Mouse (Mus musculus) erythroid progenitor cell, adult 5-6 weeks (primary cell): ENCODE measurements around the gene Grcc10. TPM values are rescaled to one million over a fixed set of nuclear protein-coding genes. Genes with fewer than 3 reads are reported as not detected.

Experiments
- ATAC-seq: replicated peaks from 2 replicates; pipeline ENCODE4 v1.8.0; 2016; ENCODE audit warnings: moderate number of reproducible peaks, mild to moderate bottlenecking, moderate TSS enrichment, inconsistent platforms; ENCODE audit not compliant: poor library complexity, low FRiP score, severe bottlenecking
- total RNA-seq, 2 experiments: library from RNA; stranded (forward) in 1 of 2; stranded (reverse) in 1 of 2; fragments of 150-400 nt in 1 of 2; fragments of 186-747, 209-891 nt in 1 of 2; gene quantifications; 2 replicates each; pipeline versions ENCODE4 v1.2.3 to v1.2.4; 2015 to 2017; ENCODE audit warnings: low replicate concordance in 2 of 2

Grcc10 gene
- total RNA-seq (2015; ENCODE audit: low replicate concordance) (26.0 and 63.4 TPM in 2 replicates), total RNA-seq (2017; ENCODE audit: low replicate concordance) (21.9 and 23.3 TPM in 2 replicates)

DNA sequence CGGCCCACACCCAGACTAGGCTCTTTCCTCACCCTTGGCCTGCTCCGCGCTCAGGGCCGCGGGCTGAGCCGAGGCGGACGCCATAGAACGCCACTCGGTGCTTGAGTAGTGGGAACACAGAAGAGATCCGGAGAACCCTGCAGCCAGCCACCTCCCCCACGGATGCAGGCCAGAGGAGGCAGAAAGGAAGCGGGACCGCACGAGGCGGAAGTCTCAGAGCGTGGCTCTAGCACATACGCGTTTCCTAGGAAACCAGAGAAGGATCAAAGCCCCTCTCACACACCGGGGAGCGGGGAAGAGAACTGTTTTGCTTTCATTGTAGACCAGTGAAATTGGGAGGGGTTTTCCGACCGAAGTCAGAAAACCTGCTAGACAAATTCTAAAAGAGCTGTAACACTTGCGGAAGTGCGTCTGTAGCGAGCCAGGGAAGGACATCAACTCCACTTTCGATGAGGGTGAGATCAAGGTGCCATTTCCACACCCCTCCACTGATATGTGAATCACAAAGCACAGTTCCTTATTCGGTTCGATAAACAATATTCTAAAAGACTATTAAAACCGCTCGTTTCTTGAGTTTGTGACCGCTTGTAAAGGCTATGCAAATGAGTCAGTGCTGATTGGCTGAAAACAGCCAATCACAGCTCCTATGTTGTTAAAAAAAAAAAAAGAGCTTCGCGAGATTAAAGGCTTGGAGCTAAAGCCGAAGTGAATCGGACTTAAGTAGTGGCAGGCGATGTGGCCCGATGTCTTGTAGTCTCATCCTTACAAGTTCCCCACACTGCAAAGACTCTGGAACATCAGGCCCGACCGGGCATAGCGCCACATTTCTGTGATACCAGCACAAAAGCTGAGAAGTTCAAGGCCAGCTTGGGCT, at the start of gene Grcc10:
Gene Grcc10, minus strand, starts transcription at position 487 of the 874 bp plus-strand sequence.
- ATAC-seq = peak; percentile 62

DNA sequence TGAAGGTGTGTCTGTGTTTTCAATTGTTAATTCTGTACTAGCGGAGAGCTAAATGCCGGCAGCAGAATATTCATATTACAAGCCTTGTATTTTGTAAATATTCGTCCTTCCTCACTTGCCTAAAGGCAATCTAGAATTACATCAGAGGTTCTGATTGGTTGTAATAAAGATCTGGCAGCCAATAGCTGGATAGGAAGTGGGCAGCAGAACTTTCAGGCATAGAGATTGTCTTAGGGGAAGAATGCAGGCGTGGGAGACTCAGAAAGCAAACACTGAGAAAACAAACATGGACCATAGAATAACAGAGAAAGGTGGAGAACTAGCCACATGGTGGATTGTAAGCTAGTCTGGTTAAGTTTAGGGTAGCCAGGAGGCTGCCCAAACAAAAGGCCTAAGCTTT, 48.9 kb upstream of the Grcc10 start:
- ATAC-seq = no peak

DNA sequence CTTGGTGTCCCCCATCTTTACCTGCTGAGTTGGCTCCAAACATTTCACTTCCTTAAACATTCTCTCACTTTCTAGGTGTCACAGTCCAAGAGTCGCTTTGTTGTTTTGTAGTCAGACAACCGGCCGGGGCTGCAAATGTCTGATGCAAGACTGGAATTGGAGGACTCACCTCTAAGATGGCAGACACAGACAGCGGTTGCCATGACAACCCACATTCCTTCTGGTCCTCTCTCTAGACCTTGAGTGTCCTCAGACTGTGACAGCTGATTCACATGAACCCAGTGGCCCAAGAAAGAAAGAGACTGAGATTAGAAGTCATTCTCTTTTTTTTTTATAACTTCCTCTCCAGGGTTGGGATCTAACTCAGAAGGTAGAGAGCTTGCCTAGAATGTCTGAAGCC, 48.3 kb upstream of the Grcc10 start:
- ATAC-seq = no peak

DNA sequence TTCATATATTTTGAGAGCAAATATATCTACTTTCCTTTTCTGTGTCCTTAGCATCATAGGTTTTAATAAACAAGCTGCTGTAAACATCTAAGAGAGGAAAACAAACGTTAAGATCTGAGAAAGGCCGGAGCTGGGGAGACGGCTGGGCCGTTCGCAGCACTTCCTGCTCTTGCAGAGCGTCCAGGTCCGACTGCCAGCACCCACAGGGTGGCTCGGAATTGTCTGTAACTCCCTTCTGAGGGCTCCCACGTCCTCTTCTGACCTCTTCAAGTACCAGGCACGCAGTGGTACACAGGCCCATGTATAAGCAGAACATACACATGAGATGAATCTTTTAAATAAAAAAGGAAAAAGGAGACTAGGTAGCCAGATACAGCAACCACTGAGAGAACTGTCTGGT, 46.5 kb upstream of the Grcc10 start:
- ATAC-seq = no peak

DNA sequence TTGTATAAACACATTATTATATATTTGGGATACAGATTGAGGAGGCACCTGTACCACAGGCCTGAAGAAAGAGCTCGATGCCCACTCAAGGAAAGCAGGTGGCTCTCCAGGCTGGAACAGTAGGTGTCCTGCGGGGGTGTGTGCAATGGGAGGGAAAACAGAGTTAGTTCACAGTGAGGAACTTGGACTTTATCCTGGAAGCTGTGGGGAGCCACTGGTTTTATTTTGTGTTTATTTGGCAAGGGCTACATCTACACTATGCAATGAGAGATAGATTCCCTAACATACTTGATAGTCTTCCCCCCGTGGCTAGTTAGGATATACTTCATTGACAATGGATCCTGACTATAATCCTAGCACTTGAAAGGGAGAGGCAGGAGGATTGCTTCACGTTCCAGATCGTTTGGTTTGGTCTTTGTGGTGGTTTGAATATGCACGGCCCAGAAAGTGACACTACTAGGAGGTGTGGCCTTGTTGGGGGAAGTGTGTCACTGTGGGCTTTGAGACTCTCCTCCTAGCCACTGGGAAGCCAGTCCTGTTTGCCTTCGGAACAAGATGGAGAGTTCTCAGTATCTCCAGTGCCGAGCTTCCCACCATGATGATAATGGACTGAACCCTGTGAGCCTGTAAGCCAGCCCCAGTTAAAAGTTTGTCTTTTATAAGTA, 45.7 kb upstream of the Grcc10 start:
- no peak for ATAC-seq

DNA sequence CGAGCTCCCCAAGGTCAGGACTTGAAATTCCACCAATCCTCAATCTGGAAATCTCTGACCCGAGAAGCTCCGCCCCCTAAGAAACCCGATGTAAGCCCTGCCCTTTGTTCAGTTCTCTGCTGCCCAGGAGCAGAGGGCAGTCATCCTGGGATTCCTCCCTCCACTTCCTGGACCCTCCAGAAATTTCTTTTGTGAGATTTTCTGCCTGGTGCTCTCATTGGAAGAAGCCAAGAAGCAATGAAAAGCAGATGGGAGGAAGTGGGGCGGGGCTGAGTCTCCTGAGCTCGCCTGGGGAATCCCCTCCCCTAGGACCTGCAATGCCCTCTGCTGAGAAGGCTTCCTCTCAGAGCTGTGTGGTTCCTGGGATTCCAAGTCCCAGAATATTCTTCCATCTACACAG, 41.3 kb upstream of the Grcc10 start:
- no peak for ATAC-seq

DNA sequence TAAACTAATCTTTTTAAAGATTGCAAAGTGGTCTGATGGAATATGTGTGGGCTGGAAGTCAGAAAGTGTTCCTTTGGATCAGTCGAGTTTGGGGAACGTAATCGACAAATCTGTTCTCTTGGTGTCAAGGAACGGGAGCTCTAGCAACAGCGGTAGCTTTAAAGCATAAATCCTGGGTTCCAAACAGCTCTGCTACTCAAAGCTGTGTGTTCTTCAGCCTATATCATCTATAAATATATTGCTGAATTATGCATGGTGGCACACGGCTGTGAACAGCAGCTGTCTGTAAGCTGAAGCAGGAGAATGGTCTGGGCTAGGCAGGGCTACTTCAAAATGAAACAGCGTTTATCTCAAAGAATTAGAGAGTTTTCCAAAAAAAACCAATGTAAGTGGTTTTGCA, 39.7 kb upstream of the Grcc10 start:
- ATAC-seq = no peak

DNA sequence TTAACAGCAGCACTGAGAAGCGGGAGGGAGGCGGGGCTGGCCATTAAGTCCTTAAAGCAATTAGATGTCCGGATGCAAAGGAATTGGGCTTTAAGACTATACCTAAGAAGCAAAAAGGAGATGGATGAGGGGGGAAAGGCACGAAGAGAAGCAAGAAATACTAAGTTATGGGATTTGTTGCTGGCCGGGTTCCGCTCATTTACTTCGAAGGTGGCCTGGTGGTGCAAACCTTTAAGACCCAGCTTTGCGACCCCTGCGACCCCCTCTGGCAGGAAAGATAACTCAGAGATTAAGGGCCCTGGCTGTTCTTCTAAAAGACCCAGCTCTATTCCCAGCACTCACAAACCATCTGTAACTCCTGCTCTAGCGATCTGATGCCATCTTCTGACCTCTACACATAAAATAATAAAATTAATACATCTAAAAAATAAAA, 38.8 kb upstream of the Grcc10 start:
- ATAC-seq = no peak

DNA sequence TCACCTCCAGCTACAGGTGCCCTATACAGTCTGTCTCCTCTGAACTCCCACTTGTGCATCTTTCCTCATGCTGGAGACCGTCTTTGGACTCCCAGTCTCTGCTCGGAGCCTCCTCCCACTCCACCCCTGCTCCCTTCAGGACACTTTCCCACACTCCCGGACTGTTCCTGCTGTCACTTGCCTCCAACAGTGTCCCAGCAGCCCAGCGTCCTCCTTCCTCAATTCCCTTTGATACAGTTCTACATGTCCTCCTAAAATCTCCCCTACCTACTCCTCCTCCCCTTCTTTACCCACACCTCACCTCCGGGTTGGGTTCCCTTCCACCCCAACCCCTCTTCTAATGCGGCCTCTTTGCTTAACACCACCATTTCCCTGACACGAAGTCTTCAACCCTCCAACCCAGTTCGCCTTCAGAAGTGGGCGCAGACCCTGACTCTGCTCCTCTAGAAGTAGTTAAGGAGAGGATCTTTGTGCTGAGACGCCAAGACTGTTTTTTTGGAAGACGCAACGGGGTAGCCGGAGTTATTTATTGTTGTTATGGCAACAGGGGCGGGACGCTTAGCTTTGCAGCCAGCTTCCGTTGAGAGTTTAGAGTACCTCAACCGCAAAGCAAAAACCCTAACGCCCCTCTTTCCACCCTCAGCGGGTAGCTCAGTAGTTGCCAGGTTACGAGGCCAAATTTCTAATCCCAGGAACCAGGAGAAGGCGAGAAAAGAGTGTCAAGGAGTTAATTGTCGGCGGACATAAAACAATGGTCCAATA, 38.2 kb upstream of the Grcc10 start, which contains the start of gene Lrrc23:
Gene Lrrc23, minus strand, starts transcription at position 506 of the 762 bp plus-strand sequence.
- no peak for ATAC-seq

DNA sequence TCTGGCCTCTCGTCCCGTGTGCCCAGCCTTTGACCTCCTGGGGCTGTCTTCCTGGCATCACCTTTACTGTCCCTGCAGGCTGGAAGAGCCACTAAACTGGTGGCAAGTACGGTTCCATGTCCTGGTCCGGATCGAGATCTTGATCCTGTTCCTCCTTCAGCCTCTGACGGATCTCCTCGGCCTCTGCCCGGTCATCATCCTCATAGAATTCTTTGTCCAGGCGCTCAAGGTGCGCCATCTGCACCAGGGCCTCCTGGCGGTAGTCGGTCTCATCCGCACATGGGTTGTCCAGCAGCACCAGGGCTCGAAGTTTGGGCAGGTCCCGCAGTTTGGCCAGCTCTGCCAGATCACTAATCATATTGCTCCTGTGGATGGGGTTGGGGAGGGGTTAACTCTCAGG, 29.3 kb upstream of the Grcc10 start:
- ATAC-seq = no peak

DNA sequence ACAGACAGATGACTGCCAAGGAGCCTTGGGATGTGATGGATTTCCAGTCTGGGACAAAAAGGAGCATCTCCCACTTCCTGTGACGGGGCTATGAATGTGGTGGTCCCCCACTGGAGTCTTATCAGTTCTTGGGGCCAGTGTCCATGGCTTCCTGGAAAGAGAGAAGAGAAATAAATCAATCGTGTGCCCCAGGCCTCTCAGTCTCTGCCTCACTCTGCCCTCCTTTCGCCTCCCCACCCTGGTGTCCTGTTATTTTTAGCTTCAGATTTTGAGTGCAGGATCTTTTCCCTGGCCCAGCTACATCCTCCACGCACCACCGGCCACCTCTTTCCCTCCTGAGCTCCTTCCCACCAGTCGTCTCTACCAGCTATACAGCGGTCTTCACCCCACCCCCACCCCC, 28.8 kb upstream of the Grcc10 start:
- no peak for ATAC-seq

DNA sequence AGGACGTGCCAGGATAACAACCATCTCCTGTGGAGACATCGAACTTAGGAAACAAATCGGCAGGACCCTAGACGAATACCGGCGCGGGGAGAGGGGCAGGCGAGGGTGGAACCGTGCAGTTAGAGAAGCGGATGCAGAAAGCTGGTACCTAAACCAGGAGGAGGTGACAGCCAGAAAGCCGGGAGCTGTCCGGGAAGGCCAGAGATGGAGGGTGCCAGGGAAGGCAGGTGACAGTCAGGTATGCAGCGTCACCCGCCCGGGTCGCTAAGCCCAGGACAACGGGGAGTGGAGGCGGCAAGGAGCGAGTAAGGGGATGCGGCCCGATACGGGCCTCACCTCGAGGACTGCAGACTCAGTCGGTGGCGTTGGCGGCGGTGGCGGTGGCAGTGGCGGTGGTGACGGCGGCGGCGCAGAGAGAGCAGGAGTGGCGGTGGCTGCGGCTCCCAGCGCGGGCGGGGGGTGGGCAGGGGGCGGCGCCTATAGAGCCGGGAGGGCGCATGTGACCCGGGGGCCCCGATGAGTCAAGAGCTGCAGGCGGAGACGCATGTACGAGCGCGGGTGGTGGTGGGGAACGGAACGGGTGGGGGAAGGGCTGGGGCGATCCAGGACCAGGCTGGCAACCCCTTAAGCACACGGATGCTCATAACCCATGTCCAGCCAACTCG, 28.1 kb upstream of the Grcc10 start, which contains the start of gene Eno2:
Gene Eno2, minus strand, starts transcription at position 573 of the 665 bp plus-strand sequence.
- ATAC-seq = no peak

DNA sequence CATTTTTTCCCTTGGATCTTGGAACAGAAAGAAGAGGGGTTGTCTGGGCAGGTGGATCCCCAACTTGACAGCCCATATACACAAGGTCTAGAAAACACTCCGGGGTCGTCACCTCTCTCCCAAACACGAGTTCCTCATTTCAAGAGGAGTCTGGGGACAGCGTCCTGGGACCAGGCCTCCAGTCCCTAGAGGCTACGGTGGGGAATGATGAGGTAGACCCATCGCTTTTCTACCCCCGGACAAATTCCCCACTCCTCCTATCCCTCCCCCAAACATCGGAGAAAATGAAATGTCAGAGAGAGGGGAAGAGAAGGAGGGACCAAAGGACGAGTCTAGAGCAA, 27.5 kb upstream of the Grcc10 start:
- ATAC-seq = no peak

DNA sequence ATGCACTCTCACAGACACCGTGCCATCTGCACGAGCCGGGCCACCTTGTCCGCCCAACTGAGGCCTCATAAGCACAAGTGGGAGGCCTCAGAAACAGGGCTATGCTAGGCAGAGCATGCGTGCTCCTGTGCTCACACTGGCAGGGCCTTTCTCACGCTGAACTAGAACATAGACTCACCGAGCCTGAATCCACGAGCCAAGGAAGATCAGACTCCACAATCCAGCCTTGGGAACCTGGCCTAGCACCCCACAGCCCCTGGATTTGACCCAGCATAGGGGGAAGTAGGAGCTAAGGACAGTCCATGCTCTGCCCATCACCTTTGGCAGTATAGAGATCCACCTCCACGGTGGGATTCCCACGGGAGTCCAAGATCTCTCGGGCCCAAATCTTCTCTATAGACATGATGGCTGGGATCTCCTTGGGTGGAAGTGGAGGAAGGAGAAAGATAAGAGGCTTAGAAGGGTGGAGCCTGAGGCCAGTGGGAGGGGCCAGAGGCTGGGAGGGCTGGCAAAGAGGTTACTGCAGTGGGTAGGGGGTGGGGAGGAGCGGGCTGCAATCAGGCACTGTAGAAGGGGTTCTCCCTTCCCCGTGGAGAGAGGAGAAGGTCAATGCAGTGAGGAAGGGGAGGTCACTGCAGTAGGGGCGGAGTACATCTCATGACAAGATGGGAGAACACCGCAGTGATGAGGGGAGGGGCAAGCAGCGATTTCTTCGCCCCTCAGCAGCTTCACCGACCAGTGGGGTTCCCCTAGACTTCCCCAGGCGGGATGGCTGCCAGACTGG, 26.9 kb upstream of the Grcc10 start:
- peak; percentile 33; the same call in 1 of the 2 replicates for ATAC-seq

DNA sequence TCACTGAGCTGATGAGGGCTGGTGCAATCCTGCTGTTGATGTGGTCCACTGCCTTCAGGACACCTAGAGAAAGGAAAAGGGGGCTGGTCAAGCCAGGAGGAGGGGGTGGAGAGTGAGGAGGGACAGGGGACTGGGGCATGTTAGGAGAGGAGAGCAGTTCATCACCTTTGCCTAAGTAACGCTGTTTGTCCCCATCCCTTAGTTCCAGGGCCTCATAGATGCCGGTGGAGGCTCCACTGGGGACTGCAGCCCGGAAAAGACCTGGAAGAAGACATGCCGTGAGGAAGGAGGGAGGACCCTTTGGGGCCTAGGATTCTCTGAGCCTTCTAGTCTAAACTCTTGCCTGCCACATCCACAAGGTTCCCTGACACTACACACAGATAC, 26.4 kb upstream of the Grcc10 start:
- ATAC-seq = no peak

DNA sequence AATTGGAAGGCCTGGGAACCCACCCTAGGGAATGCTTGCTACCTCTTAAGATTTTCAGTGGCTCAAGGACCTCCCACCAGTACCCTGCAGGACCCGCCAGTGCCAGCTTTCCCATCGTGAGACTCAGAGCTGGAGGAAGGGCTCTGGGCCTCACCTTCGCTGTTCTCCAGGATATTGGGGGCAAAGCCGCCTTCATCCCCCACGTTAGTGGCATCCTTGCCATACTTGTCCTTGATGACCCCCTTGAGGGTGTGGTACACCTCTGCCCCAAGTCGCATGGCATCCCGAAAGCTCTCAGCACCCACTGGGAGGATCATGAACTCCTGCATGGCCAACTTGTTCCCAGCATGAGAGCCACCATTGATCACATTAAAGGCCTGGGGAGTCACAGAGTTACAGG, 24.8 kb upstream of the Grcc10 start:
- no peak for ATAC-seq

DNA sequence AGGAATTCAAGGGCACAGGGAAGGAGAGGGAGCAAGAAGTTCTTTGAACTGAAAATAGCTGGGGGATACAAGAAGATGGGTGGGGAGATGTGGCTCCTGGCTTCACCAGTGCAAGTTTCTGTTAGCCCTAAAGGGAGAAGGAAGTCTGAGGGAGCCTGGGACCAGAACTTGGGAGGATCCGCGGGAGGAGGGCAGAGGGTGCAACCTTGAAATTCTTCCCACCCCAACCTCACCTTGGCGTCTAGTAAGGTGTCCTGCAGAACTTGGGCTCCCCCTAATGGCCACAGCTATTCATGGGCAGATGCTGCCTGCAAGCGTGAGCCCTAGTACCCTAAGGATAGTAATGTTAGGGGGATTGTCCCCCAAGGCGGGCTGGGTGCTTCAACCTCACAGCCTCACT, 18.1 kb upstream of the Grcc10 start:
- ATAC-seq = peak; percentile 74

DNA sequence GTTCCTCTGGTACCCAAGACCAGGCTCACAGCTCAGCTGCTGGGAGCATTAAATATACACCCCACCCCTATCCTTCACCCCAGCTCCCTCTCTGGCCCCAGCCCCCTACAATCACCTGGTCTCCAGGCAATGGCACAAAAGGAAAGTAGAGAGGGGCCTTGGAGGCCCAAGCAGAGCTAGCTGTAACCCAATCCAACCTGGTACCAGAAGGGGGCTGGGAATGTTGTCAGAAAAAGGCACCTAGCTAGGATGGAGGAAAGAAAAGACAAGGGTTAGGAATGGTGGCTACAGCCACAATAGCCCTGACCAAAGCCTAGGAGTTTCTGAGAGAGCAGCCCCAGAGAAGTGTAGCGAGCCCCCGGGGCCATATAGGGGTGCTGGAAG, 17.7 kb upstream of the Grcc10 start:
- ATAC-seq = no peak
